Mouse (Mus musculus): ENCODE results near the gene Tuft1. TPM values are rescaled to one million over a fixed set of nuclear protein-coding genes. Genes with fewer than 3 reads are reported as not detected.
"Not testable (repeated sequence)": the region's sequence is repeated elsewhere in the genome, so short reads cannot be mapped to it uniquely, and the experiment has no call there.

Tuft1 gene
- polyA plus RNA-seq (2015; fragmentation: Nextera tagmentation; extraction: Ambion mirVana), result 9.0 TPM in 2 replicates

GRCm38 (mm10) chr3:94658740-94659095 lies at the start of gene Tuft1:
TSS of gene Tuft1 (minus strand) at chr3:94658872.
- Histone ChIP-seq H3K9ac (ENCODE audit: low read depth, low read length) (peak within 1 kb of the TSS; percentile 27), H3K4me3 (ENCODE audit: low read length) (peak within 1 kb of the TSS; percentile 43), H3K4me2 (ENCODE audit: low read length) (peak within 1 kb of the TSS; percentile 65)
- not testable (repeated sequence) for H3K4me1 ChIP-seq (ENCODE audit: control insufficient read depth, insufficient read depth, low read depth, low read length); H3K36me3 ChIP-seq (ENCODE audit: control insufficient read depth, insufficient read depth, low read length); H3K27me3 ChIP-seq (replicated peaks; ENCODE audit: control insufficient read depth, insufficient read depth, low read length); H3K27ac ChIP-seq (ENCODE audit: low read depth, low read length); H3K9me3 ChIP-seq (ENCODE audit: control insufficient read depth, low read length)
- ATAC-seq, result peak; percentile 95
- 0% methylated on average over 13 of the region's 33 CpGs for WGBS

GRCm38 (mm10) chr3:94703364-94703763 lies 44.7 kb upstream of the Tuft1 start:
- not testable (repeated sequence) for ATAC-seq; H3K4me2 ChIP-seq (ENCODE audit: low read length); H3K36me3 ChIP-seq (ENCODE audit: control insufficient read depth, insufficient read depth, low read length); H3K27ac ChIP-seq (ENCODE audit: low read depth, low read length); H3K27me3 ChIP-seq (replicated peaks; ENCODE audit: control insufficient read depth, insufficient read depth, low read length); H3K4me3 ChIP-seq (ENCODE audit: low read length); H3K9me3 ChIP-seq (ENCODE audit: control insufficient read depth, low read length); H3K4me1 ChIP-seq (ENCODE audit: control insufficient read depth, insufficient read depth, low read depth, low read length); H3K9ac ChIP-seq (ENCODE audit: low read depth, low read length)
- whole genome bisulfite sequencing, result 44% methylated on average over 2 of the region's 3 CpGs

GRCm38 (mm10) chr3:94702856-94703255 lies 44.2 kb upstream of the Tuft1 start:
- H3K27me3 ChIP-seq (replicated peaks; ENCODE audit: control insufficient read depth, insufficient read depth, low read length), result no peaks in the 10 kb centered on the region
- 81% methylated on average over 3 of the region's 3 CpGs for WGBS
- H3K4me1 ChIP-seq (ENCODE audit: control insufficient read depth, insufficient read depth, low read depth, low read length), result no peaks in the 10 kb centered on the region
- no peaks in the 10 kb centered on the region for H3K36me3 ChIP-seq (ENCODE audit: control insufficient read depth, insufficient read depth, low read length)
- H3K9ac ChIP-seq (ENCODE audit: low read depth, low read length), result no peak overlapping the region
- no peak overlapping the region for H3K27ac ChIP-seq (ENCODE audit: low read depth, low read length)
- no peak overlapping the region for H3K4me3 ChIP-seq (ENCODE audit: low read length)
- no peak for ATAC-seq
- no peak overlapping the region for H3K4me2 ChIP-seq (ENCODE audit: low read length)
- no peaks in the 10 kb centered on the region for H3K9me3 ChIP-seq (ENCODE audit: control insufficient read depth, low read length)

GRCm38 (mm10) chr3:94702163-94702810 lies 43.6 kb upstream of the Tuft1 start:
- not testable (repeated sequence) for H3K4me3 ChIP-seq (ENCODE audit: low read length); H3K9me3 ChIP-seq (ENCODE audit: control insufficient read depth, low read length); H3K9ac ChIP-seq (ENCODE audit: low read depth, low read length); ATAC-seq; H3K27ac ChIP-seq (ENCODE audit: low read depth, low read length); H3K4me2 ChIP-seq (ENCODE audit: low read length); H3K4me1 ChIP-seq (ENCODE audit: control insufficient read depth, insufficient read depth, low read depth, low read length); H3K27me3 ChIP-seq (replicated peaks; ENCODE audit: control insufficient read depth, insufficient read depth, low read length); H3K36me3 ChIP-seq (ENCODE audit: control insufficient read depth, insufficient read depth, low read length)
- WGBS, result 96% methylated on average over 6 of the region's 7 CpGs

GRCm38 (mm10) chr3:94696257-94696656 lies 37.6 kb upstream of the Tuft1 start:
- H3K27ac ChIP-seq (ENCODE audit: low read depth, low read length); H3K36me3 ChIP-seq (ENCODE audit: control insufficient read depth, insufficient read depth, low read length); H3K9ac ChIP-seq (ENCODE audit: low read depth, low read length); H3K9me3 ChIP-seq (ENCODE audit: control insufficient read depth, low read length); H3K27me3 ChIP-seq (replicated peaks; ENCODE audit: control insufficient read depth, insufficient read depth, low read length); H3K4me1 ChIP-seq (ENCODE audit: control insufficient read depth, insufficient read depth, low read depth, low read length); H3K4me2 ChIP-seq (ENCODE audit: low read length); ATAC-seq; H3K4me3 ChIP-seq (ENCODE audit: low read length): not testable (repeated sequence)
- 92% methylated on average over 3 of the region's 4 CpGs for WGBS

- not testable (repeated sequence) for H3K4me1 ChIP-seq (ENCODE audit: control insufficient read depth, insufficient read depth, low read depth, low read length); H3K36me3 ChIP-seq (ENCODE audit: control insufficient read depth, insufficient read depth, low read length); H3K27me3 ChIP-seq (replicated peaks; ENCODE audit: control insufficient read depth, insufficient read depth, low read length); H3K9me3 ChIP-seq (ENCODE audit: control insufficient read depth, low read length); H3K9ac ChIP-seq (ENCODE audit: low read depth, low read length); H3K4me2 ChIP-seq (ENCODE audit: low read length); H3K27ac ChIP-seq (ENCODE audit: low read depth, low read length); H3K4me3 ChIP-seq (ENCODE audit: low read length); ATAC-seq
- 88% methylated on average over 6 of the region's 6 CpGs for WGBS
Observed at GRCm38 (mm10) chr3:94695591-94695990, 36.9 kb upstream of the Tuft1 start.

GRCm38 (mm10) chr3:94693874-94694273 lies 35.2 kb upstream of the Tuft1 start:
- H3K36me3 ChIP-seq (ENCODE audit: control insufficient read depth, insufficient read depth, low read length); H3K9me3 ChIP-seq (ENCODE audit: control insufficient read depth, low read length); ATAC-seq; H3K9ac ChIP-seq (ENCODE audit: low read depth, low read length); H3K4me2 ChIP-seq (ENCODE audit: low read length); H3K4me1 ChIP-seq (ENCODE audit: control insufficient read depth, insufficient read depth, low read depth, low read length); H3K27me3 ChIP-seq (replicated peaks; ENCODE audit: control insufficient read depth, insufficient read depth, low read length); H3K4me3 ChIP-seq (ENCODE audit: low read length); H3K27ac ChIP-seq (ENCODE audit: low read depth, low read length): not testable (repeated sequence)
- WGBS, result 56% methylated on average over 5 of the region's 8 CpGs

GRCm38 (mm10) chr3:94693329-94693825 lies 34.7 kb upstream of the Tuft1 start, which contains the start of gene Selenbp2:
TSS of gene Selenbp2 (plus strand) at chr3:94693556.
- ATAC-seq, result no peak
- Histone ChIP-seq H3K9me3 (ENCODE audit: control insufficient read depth, low read length) (no peaks in the 10 kb centered on the region), H3K27me3 (replicated peaks; ENCODE audit: control insufficient read depth, insufficient read depth, low read length) (no peaks in the 10 kb centered on the region), H3K4me3 (ENCODE audit: low read length) (no peak within 1 kb of the TSS), H3K4me1 (ENCODE audit: control insufficient read depth, insufficient read depth, low read depth, low read length) (no peaks in the 10 kb centered on the region), H3K27ac (ENCODE audit: low read depth, low read length) (no peak within 1 kb of the TSS), H3K9ac (ENCODE audit: low read depth, low read length) (no peak within 1 kb of the TSS), H3K4me2 (ENCODE audit: low read length) (no peak within 1 kb of the TSS), H3K36me3 (ENCODE audit: control insufficient read depth, insufficient read depth, low read length) (no peaks in the 10 kb centered on the region)
- 65% methylated on average over 5 of the region's 5 CpGs for WGBS

GRCm38 (mm10) chr3:94691694-94692093 lies 33.0 kb upstream of the Tuft1 start:
- H3K4me1 ChIP-seq (ENCODE audit: control insufficient read depth, insufficient read depth, low read depth, low read length); H3K9me3 ChIP-seq (ENCODE audit: control insufficient read depth, low read length); H3K27ac ChIP-seq (ENCODE audit: low read depth, low read length); H3K27me3 ChIP-seq (replicated peaks; ENCODE audit: control insufficient read depth, insufficient read depth, low read length); H3K4me2 ChIP-seq (ENCODE audit: low read length); ATAC-seq; H3K36me3 ChIP-seq (ENCODE audit: control insufficient read depth, insufficient read depth, low read length); H3K4me3 ChIP-seq (ENCODE audit: low read length); H3K9ac ChIP-seq (ENCODE audit: low read depth, low read length): not testable (repeated sequence)
- 84% methylated on average over 4 of the region's 4 CpGs for WGBS

Data from hindbrain, embryonic 16.5 days (tissue).